Mouse (Mus musculus) G1E (cell line): ENCODE results near the gene Megf6.

Source experiments
- CTCF ChIP-seq: IDR thresholded peaks from 2 replicates; pipeline ENCODE4 v1.5.1; 2012; ENCODE audit warnings: low read depth, low read length, inconsistent platforms, mixed read lengths
- GATA1 ChIP-seq: IDR thresholded peaks from 2 replicates; pipeline ENCODE4 v1.6.1; 2012; ENCODE audit warnings: borderline replicate concordance, low read length, inconsistent platforms, mixed read lengths
- POLR2AphosphoS5 ChIP-seq: IDR thresholded peaks from 2 replicates; pipeline ENCODE4 v1.6.1; 2012; ENCODE audit warnings: low read depth, low read length, inconsistent platforms; ENCODE audit not compliant: insufficient replicate concordance
- TAL1 ChIP-seq: conservative IDR thresholded peaks from 2 replicates; pipeline ENCODE4 v1.6.1; 2012; ENCODE audit warnings: low read depth, low read length, inconsistent platforms, mixed read lengths

DNA sequence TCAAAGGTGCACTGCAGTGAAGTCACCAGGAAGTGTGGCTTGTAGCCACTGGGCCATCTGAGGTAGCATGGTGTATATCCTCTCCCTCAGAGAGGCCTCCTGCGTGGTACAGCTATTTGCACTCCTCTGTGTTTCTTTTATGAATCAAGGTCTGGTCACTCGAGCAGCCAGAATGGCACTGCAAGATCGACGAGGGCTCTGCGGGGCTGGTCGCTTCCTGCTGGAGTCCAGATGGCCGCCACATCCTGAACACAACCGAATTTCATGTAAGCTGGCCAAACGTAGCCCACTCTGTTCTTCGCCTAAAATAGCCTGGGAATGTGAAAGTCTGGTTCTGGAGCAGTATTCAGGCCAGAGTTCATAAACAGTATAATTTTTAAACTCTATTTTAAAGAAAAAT lies 24.2 kb upstream of the Megf6 start:
- TF ChIP-seq CTCF, result no peak
- TF ChIP-seq GATA1, result no peak
- no peak for TF ChIP-seq TAL1
- TF ChIP-seq POLR2AphosphoS5, result no peak
